Mouse (Mus musculus) forebrain, postnatal 0 days (tissue): ENCODE measurements around the gene Sptb. TPM values are rescaled to one million over a fixed set of nuclear protein-coding genes. Genes with fewer than 3 reads are reported as not detected.

Experiments used
- ATAC-seq: fragments of 200-750 bp; cut with Nextera tagmentation; 2 replicates; pipeline ENCODE4 v1.8.0; 2017; ENCODE audit warnings: mild to moderate bottlenecking, moderate library complexity
- DNase-seq: peaks from one replicate; pipeline ENCODE4 v3.0.0-alpha.2; 2015
- H3K27ac ChIP-seq: fragments of 300-500 bp; sonication (generic); 2 replicates; pipeline ENCODE4 v1.5.1; 2014; ENCODE audit warnings: low read depth, mild to moderate bottlenecking, antibody characterized with exemption, low read length, moderate library complexity, mixed read lengths
- H3K27me3 ChIP-seq: fragments of 300-500 bp; sonication (generic); 2 replicates; pipeline ENCODE4 v1.6.1; 2014; ENCODE audit warnings: mild to moderate bottlenecking, low read length, mixed read lengths; ENCODE audit not compliant: insufficient read depth
- H3K36me3 ChIP-seq: fragments of 300-500 bp; sonication (generic); 2 replicates; pipeline ENCODE4 v1.6.1; 2014; ENCODE audit warnings: mild to moderate bottlenecking, moderate library complexity; ENCODE audit not compliant: insufficient read depth
- H3K4me1 ChIP-seq: fragments of 300-500 bp; sonication (generic); 2 replicates; pipeline ENCODE4 v1.6.1; 2014; ENCODE audit warnings: antibody characterized with exemption; ENCODE audit not compliant: insufficient read depth
- H3K4me2 ChIP-seq: fragments of 300-500 bp; sonication (generic); 2 replicates; pipeline ENCODE4 v1.6.1; 2014; ENCODE audit warnings: low read depth, mild to moderate bottlenecking, moderate library complexity
- H3K4me3 ChIP-seq: fragments of 300-500 bp; sonication (generic); 2 replicates; pipeline ENCODE4 v1.5.1; 2014; ENCODE audit warnings: low read depth, low read length, mixed read lengths
- H3K9ac ChIP-seq: fragments of 300-500 bp; sonication (generic); 2 replicates; pipeline ENCODE4 v1.6.1; 2014; ENCODE audit warnings: mild to moderate bottlenecking
- H3K9me3 ChIP-seq: fragments of 300-500 bp; sonication (generic); 2 replicates; pipeline ENCODE4 v1.6.1; 2016; ENCODE audit warnings: low read length
- CTCF ChIP-seq: sonication (generic); IDR thresholded peaks from 2 replicates; pipeline ENCODE4 v1.5.1; 2016; ENCODE audit warnings: antibody characterized with exemption, control low read depth, low read depth
- WGBS: fragments of 180-500 bp; shearing (Covaris S2); extraction: QIAGEN DNeasy Blood & Tissue Kit; methylation state at CpG from one replicate; pipeline ENCODE4 v1.1.7; 2014; 5-methylcytosine and 5-hydroxymethylcytosine counted together
- polyA plus RNA-seq: library from polyadenylated mRNA; unstranded; fragments of >200 nt; fragmentation: Nextera tagmentation; extraction: Ambion mirVana; gene quantifications from 2 replicates; pipeline ENCODE4 v1.2.1, GENCODE M21; 2015
- total RNA-seq: library from RNA; depleted of rRNA; stranded (reverse); fragments of >200 nt; gene quantifications from 2 replicates; pipeline ENCODE4 v1.2.3, GENCODE M21; 2014

Gene Sptb
- total and polyA plus RNA-seq, 2 experiments from 2014 or later, result 3.0 to 19.6 TPM

DNA sequence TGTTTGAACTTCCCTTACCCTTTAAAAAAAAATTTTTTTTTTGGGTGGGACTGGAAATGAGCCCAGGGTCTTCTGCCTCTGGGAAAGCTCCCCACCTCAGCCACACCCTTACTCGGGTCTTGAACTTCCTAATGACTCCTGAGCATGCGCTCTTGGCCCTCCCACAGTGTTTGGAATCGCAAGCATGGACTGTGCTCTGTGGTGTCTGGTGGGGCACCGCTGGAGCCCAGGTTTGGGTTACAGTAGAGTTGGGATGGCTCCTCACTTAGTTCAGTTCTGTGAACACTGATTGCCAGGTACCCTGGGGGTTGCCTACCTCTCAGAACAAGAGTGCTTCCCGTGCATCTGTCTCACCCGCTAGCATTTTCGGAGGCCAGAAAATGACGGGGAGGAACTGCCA lies 168.9 kb downstream of the Sptb start:
- H3K4me1 ChIP-seq, result no peaks in the 10 kb centered on the region
- DNase-seq, result no peak
- H3K9ac ChIP-seq, result no peak overlapping the region
- H3K27me3 ChIP-seq, result 0 out of 2 replicates have a peak, but pooled peaks cover 8% of the 10 kb centered on the region
- H3K9me3 ChIP-seq, result no peaks in the 10 kb centered on the region
- no peak for ATAC-seq
- 41% methylated on average over 8 of the region's 8 CpGs for WGBS
- no peak overlapping the region for H3K27ac ChIP-seq
- no peak overlapping the region for H3K4me2 ChIP-seq
- H3K36me3 ChIP-seq, result no peaks in the 10 kb centered on the region
- no peak overlapping the region for H3K4me3 ChIP-seq
- TF ChIP-seq CTCF, result no peak

DNA sequence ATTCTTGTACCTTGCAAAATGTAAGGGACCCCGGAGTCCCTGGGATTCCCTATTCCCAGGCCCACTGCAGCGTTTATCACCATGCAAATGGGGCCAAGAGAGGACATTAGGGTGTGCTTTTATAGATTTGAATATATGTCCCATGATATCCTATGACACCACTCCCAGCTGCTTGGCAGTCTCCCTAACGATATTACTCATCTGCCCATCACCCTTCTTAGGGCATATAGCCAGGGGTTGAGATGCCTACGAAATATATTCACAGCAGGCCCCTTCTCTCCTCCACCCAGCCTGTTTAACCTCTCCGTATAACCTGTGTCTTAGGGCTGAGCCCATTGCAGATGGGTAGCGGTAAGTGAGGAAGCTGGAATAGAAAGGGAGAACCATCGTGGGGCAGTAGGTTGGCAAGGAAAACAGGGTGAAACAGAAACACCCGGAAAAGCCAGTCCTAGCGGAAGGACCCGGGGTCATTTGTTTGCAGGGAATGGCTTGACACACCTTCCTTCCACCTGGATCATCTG lies 169.6 kb downstream of the Sptb start:
- no peak for DNase-seq

DNA sequence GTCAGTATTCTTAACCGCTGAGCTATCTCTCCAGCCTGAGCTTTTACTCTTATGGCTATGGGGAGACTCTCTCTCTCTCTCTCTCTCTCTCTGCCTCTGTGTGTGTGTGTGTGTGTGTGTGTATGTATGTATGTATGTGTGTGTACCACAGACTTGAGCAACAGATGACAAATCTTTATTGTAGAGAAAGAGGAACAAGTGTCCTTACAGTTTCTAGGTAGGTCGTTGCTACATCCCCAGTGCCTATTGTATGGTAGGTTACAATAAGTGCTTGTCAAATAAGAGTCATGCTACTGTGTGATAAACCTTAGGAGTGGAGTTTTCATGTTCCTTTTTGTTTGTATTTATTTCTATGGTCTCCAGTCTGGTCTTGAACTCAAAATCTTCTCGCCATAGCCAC lies 170.2 kb downstream of the Sptb start:
- Histone ChIP-seq H3K27ac (no peak overlapping the region), H3K4me3 (no peak overlapping the region), H3K27me3 (0 out of 2 replicates have a peak, but pooled peaks cover 3% of the 10 kb centered on the region), H3K9me3 (no peaks in the 10 kb centered on the region), H3K36me3 (no peaks in the 10 kb centered on the region), H3K9ac (no peak overlapping the region), H3K4me1 (no peaks in the 10 kb centered on the region), H3K4me2 (no peak overlapping the region)
- ATAC-seq, result no peak
- TF ChIP-seq CTCF, result no peak
- WGBS, result 90% methylated on average over 3 of the region's 3 CpGs
- no peak for DNase-seq

More for the DNA sequence above, 169.6 kb downstream of the Sptb start:
- H3K27ac ChIP-seq, result no peak overlapping the region
- no peaks in the 10 kb centered on the region for H3K4me1 ChIP-seq
- ATAC-seq, result no peak
- H3K4me3 ChIP-seq, result no peak overlapping the region
- H3K4me2 ChIP-seq, result no peak overlapping the region
- H3K27me3 ChIP-seq, result 0 out of 2 replicates have a peak, but pooled peaks cover 2% of the 10 kb centered on the region
- TF ChIP-seq CTCF, result no peak
- 76% methylated on average over 10 of the region's 10 CpGs for WGBS
- H3K9ac ChIP-seq, result no peak overlapping the region
- no peaks in the 10 kb centered on the region for H3K9me3 ChIP-seq
- no peaks in the 10 kb centered on the region for H3K36me3 ChIP-seq

DNA sequence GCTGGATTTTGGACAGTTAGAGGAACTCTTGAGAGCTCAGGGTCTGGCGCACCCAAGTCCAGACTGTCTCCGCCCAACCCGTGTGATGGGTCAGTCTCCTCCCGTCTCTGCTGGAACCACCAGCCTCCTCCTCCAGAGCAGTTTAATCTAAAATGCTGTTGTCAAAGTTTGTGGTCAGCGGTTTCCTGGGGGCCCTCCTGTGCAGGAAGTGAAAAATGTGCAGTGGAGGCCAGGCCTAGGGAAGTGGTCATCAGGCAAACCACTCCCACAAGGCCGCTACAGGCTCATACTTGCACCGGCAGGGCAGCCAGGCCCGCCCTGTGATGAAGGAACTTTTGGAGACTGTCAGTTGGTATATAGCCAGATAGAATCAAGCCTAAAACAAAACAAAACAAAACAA lies 172.9 kb downstream of the Sptb start:
- no peak for ATAC-seq
- Histone ChIP-seq H3K27me3 (peaks cover 27% of the 10 kb centered on the region), H3K4me3 (no peak overlapping the region), H3K4me1 (peaks cover 4% of the 10 kb centered on the region), H3K36me3 (no peaks in the 10 kb centered on the region), H3K27ac (no peak overlapping the region), H3K9ac (no peak overlapping the region), H3K9me3 (no peaks in the 10 kb centered on the region), H3K4me2 (no peak overlapping the region)
- no peak for TF ChIP-seq CTCF
- WGBS, result 91% methylated on average over 8 of the region's 8 CpGs
- no peak for DNase-seq

DNA sequence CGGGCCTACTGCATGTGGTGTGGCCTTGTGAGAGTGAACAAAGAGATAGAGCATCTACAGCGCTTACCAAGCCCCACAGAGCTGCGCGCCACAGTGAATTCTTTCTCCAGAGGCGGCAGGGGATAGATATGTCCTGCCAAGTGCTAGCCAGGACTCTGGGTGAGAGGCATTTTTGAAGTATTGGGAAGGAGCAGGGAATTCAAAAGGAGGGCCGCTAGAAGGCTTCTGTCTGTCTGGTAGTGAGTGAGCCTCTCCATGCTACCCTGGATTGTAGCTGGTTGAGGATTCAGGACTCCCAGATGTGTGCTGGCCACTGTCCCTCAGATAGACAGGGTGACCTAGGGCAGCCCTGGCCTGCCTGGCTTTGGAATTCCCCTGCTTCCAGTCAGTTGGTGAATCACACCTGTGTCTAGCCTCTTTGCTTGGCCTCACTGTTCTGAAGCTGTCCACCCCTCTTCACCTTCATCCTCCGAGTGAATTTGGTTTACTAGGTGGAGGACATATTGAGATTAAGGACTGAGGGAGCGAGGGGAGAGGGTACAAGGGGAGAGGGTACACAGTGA lies 173.7 kb downstream of the Sptb start:
- no peak overlapping the region for H3K4me2 ChIP-seq
- no peak overlapping the region for H3K4me3 ChIP-seq
- DNase-seq (no peak), ATAC-seq (no peak)
- no peak overlapping the region for H3K9ac ChIP-seq
- 83% methylated on average over 8 of the region's 8 CpGs for WGBS
- no peaks in the 10 kb centered on the region for H3K36me3 ChIP-seq
- no peaks in the 10 kb centered on the region for H3K9me3 ChIP-seq
- H3K4me1 ChIP-seq, result peaks cover 4% of the 10 kb centered on the region
- peaks cover 34% of the 10 kb centered on the region for H3K27me3 ChIP-seq
- no peak for TF ChIP-seq CTCF
- no peak overlapping the region for H3K27ac ChIP-seq

DNA sequence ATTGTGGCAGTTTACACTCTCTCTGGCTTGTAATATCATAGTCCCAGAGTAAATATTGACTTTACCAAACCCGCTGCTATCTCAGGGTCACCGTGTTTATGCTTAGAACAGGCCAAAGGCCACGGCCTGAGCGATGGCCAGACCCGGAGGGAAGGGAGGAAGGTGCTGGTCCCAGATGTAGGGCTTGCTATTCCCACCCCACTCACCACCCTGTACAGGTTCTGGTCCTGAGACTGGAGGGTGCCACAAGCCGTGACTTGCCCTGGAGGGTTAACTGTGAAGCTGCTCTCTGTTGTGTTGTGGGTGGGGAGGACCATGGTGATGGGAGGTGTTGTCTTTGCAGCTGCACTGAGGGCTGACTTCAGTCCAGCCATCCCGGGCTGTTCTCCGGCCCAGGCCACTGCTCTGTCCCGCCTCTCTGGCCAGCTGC lies 174.9 kb downstream of the Sptb start:
- no peak for ATAC-seq
- no peak overlapping the region for H3K4me2 ChIP-seq
- TF ChIP-seq CTCF, result no peak
- H3K9ac ChIP-seq, result no peak overlapping the region
- no peaks in the 10 kb centered on the region for H3K9me3 ChIP-seq
- peaks cover 44% of the 10 kb centered on the region for H3K27me3 ChIP-seq
- H3K4me1 ChIP-seq, result peaks cover 4% of the 10 kb centered on the region
- no peak overlapping the region for H3K27ac ChIP-seq
- H3K4me3 ChIP-seq, result no peak overlapping the region
- H3K36me3 ChIP-seq, result no peaks in the 10 kb centered on the region
- DNase-seq, result no peak
- 70% methylated on average over 9 of the region's 9 CpGs for WGBS

DNA sequence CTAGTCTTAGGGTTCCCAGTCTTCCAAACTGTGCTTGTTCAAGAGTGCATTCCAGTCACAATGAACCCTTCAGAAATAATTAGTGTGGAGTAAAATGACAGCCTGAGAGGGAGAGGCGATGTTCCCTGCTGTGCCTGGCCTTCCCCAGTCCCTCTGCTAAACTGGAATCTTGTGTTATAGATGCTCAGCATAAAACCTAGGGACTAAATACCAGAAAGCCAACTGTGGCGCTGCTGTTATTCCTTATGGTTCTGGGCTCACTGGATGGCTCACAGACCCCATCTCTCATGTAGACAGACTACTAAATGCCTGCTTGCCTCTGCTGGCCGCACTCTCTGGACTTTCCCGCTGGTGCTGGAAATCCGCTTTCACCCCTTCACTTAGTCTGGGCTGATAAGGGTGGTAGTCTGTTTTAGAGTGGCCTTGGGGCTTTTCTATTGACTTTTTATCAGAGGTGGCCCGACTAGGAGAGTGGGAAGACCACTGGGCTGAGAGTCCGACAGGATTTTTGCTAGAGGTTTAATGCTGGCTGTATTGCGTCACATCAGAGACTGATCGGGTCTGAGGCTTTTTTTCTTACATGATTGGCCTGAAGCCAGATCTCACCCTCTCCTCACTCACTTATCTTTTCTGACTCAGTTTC lies 175.6 kb downstream of the Sptb start:
- peaks cover 4% of the 10 kb centered on the region for H3K4me1 ChIP-seq
- H3K36me3 ChIP-seq, result no peaks in the 10 kb centered on the region
- 27% methylated on average over 9 of the region's 9 CpGs for WGBS
- DNase-seq, result peak; percentile 30
- no peak overlapping the region for H3K27ac ChIP-seq
- 0 out of 2 replicates have a peak overlapping the region, but pooled peaks have one; percentile 55 for H3K4me3 ChIP-seq
- ATAC-seq, result 0 out of 2 replicates have a peak, but pooled peaks have one; percentile 9
- no peaks in the 10 kb centered on the region for H3K9me3 ChIP-seq
- no peak overlapping the region for H3K9ac ChIP-seq
- peak overlapping the region; percentile 98; the same call in 1 of the 2 replicates for H3K4me2 ChIP-seq
- peaks cover 44% of the 10 kb centered on the region for H3K27me3 ChIP-seq
- TF ChIP-seq CTCF, result no peak
